Mouse (Mus musculus) hindbrain, embryonic 10.5 days (tissue): ENCODE measurements around the gene Sfswap. TPM values are rescaled to one million over a fixed set of nuclear protein-coding genes. Genes with fewer than 3 reads are reported as not detected.

Source experiments
- DNase-seq: peaks from one replicate; pipeline ENCODE4 v3.0.0-alpha.2; 2017; ENCODE audit warnings: low spot score
- H3K27ac ChIP-seq: fragments of 300-500 bp; sonication (generic); 2 replicates; pipeline ENCODE4 v1.5.1; 2016; ENCODE audit warnings: mild to moderate bottlenecking, moderate library complexity
- H3K27me3 ChIP-seq: fragments of 300-500 bp; sonication (generic); 2 replicates; pipeline ENCODE4 v1.6.1; 2016; ENCODE audit warnings: mild to moderate bottlenecking; ENCODE audit not compliant: poor library complexity, insufficient read depth, severe bottlenecking
- H3K36me3 ChIP-seq: fragments of 300-500 bp; sonication (generic); 2 replicates; pipeline ENCODE4 v1.6.1; 2016; ENCODE audit warnings: mild to moderate bottlenecking, moderate library complexity
- H3K4me1 ChIP-seq: fragments of 300-500 bp; sonication (generic); replicated peaks from 2 replicates; pipeline ENCODE4 v1.6.1; 2016; ENCODE audit warnings: mild to moderate bottlenecking
- H3K4me3 ChIP-seq: fragments of 300-500 bp; sonication (generic); 2 replicates; pipeline ENCODE4 v1.5.1; 2016; ENCODE audit warnings: mild to moderate bottlenecking, moderate library complexity
- H3K9me3 ChIP-seq: fragments of 300-500 bp; sonication (generic); 2 replicates; pipeline ENCODE4 v1.6.1; 2016; ENCODE audit warnings: mild to moderate bottlenecking, moderate library complexity
- WGBS: fragments of 180-500 bp; shearing (Covaris S2); methylation state at CpG from one replicate; pipeline ENCODE4 v1.1.7; 2016; 5-methylcytosine and 5-hydroxymethylcytosine counted together
- polyA plus RNA-seq: library from polyadenylated mRNA; unstranded; fragments of >200 nt; fragmentation: Nextera tagmentation; extraction: Ambion mirVana; gene quantifications from 2 replicates; pipeline ENCODE4 v1.2.1, GENCODE M21; 2016

The Sfswap gene
- polyA plus RNA-seq, 1 experiment from 2014 or later, result 46.3 TPM

DNA sequence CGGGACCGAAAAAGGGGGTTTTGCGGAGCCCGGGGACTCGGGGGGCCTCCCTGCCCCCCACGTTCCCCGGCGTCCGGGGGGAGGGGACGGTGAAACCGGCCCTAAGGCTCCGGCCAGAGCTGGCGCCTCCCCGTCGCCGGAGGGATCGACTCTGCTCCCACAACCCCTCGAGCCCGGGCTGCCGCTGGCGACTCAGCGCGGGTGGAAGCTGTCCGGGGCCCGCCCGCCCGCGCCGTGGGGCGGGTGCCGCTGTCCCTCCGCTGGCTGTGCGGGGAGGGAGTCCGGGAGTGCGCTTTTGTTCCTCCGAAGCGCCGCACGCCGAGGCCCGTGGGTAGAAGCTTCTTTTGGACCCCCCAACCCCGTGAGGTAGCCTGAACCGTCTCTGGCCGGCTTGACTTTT lies 650 bp downstream of the Sfswap start:
- Histone ChIP-seq H3K9me3 (no peaks in the 10 kb centered on the region), H3K4me1 (peaks cover 21% of the 10 kb centered on the region), H3K36me3 (peaks cover 37% of the 10 kb centered on the region), H3K27me3 (no peaks in the 10 kb centered on the region), H3K4me3 (peak overlapping the region; percentile 93), H3K27ac (peak overlapping the region; percentile 96)
- under 1% methylated on average over 44 of the region's 44 CpGs for WGBS
- peak; percentile 16 for DNase-seq

DNA sequence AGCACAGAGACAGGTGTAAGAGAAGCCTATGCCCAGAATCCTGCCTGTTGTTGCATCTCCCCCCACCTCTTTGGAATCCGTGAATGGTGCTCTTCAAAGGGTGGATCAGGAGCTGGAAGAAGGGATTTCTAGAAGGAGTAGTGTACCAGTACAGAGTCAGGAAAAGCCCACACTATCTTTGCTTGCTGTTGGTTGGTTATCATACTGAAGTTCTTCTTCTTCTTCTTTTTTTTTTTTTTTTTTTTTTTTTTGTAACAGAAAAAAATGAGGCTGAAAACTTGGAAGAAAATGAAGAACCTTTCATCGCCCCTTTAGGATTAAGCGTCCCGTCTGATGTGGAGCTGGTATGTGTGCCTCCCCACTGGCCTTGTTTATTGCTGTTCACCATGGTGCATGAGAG lies 5.9 kb downstream of the Sfswap start:
- Histone ChIP-seq H3K9me3 (no peaks in the 10 kb centered on the region), H3K27ac (no peak overlapping the region), H3K36me3 (peaks cover 88% of the 10 kb centered on the region), H3K27me3 (no peaks in the 10 kb centered on the region), H3K4me3 (no peak overlapping the region), H3K4me1 (peaks cover 14% of the 10 kb centered on the region)
- WGBS, result 96% methylated on average over 4 of the region's 4 CpGs
- no peak for DNase-seq

DNA sequence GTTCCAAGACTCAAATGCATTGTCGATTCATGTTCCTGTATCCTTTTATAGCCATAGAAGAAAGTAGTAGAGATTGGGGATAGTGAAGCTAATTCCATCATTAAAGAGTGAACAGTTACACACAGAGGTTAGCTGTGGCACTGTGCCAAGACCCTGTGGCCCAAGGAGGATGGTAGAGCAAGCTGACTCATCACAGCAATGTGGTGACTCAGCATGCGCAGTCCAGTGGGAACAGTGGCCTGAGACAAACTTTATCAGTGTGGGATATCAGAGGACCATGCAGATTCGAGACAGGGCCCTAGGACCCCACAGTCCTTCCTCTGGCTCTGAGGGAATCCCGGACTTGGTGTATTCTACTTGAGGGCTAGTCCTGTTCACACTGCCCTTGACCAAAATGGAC lies 17.2 kb downstream of the Sfswap start:
- H3K36me3 ChIP-seq, result peaks cover 100% of the 10 kb centered on the region
- DNase-seq, result no peak
- no peak overlapping the region for H3K27ac ChIP-seq
- no peaks in the 10 kb centered on the region for H3K9me3 ChIP-seq
- H3K4me3 ChIP-seq, result no peak overlapping the region
- WGBS, result 92% methylated on average over 4 of the region's 4 CpGs
- no peaks in the 10 kb centered on the region for H3K27me3 ChIP-seq
- no peaks in the 10 kb centered on the region for H3K4me1 ChIP-seq

DNA sequence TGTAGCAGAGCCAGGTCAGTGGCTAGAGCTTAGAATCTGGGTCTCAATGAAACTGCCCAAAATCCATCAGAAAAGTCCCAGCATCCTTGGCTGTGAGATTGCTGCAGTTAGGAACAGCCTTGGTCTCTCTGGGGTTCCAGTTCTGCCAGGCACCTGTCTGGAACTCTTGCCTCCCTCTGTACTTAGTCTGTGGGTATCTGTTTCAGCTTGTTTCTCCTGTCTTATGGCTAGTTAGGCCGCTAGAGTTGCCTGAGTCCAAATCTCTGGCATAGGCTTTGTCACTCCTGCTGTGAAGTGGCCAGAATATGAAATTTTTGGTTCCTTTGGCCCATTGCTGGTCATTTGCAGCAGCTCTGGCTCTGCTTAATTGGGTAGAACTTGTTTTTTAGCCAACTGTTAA lies 17.8 kb downstream of the Sfswap start:
- H3K36me3 ChIP-seq, result peaks cover 100% of the 10 kb centered on the region
- 91% methylated on average over 1 of the region's 1 CpGs for WGBS

DNA sequence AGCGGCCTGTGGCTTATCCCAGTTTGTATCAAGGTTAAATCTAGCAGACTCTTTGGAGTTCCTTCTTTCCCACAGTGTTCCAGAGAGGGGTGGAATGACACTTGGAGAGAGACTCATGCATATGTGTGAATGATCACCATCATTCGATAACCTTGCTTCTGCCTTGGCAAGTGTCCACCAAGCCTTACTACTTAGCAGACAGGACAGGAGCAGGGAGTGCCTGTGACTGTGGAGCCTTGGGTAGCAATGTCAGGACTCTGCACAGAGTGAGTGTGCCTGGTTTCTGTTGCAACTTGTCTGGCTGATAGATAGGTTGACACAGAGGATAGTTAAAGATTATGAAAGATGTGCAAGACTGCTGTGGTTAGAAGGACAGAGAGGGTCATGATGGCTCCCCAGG lies 18.6 kb downstream of the Sfswap start:
- Histone ChIP-seq H3K36me3 (peaks cover 100% of the 10 kb centered on the region), H3K27ac (no peak overlapping the region), H3K4me1 (no peaks in the 10 kb centered on the region), H3K4me3 (no peak overlapping the region), H3K9me3 (no peaks in the 10 kb centered on the region), H3K27me3 (no peaks in the 10 kb centered on the region)
- 100% methylated on average over 2 of the region's 2 CpGs for WGBS
- DNase-seq, result no peak

More for the DNA sequence above, 17.8 kb downstream of the Sfswap start:
- no peak overlapping the region for H3K27ac ChIP-seq
- no peaks in the 10 kb centered on the region for H3K4me1 ChIP-seq
- H3K4me3 ChIP-seq, result no peak overlapping the region
- no peak for DNase-seq
- no peaks in the 10 kb centered on the region for H3K9me3 ChIP-seq
- H3K27me3 ChIP-seq, result no peaks in the 10 kb centered on the region

DNA sequence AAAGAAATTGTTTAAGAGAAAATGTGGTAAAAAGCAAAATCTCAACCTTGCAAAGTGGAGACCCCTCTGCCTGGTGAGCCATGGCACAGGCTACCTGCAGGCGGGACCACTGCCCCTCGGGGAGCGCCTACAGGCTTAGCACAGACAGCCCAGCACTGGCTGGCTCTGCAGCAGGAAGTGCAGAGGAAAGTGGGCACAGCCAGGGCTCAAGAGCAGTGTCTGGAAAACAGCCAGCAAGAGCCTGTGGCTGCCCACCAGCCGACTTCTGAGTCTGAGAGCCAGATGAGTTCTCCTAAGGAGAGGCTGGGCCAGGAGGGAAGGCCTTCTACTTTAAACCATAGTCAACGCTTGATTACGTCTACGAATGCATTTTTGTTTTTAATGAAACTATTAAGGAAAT lies 20.5 kb downstream of the Sfswap start:
- peaks cover 100% of the 10 kb centered on the region for H3K36me3 ChIP-seq
- no peak for DNase-seq

DNA sequence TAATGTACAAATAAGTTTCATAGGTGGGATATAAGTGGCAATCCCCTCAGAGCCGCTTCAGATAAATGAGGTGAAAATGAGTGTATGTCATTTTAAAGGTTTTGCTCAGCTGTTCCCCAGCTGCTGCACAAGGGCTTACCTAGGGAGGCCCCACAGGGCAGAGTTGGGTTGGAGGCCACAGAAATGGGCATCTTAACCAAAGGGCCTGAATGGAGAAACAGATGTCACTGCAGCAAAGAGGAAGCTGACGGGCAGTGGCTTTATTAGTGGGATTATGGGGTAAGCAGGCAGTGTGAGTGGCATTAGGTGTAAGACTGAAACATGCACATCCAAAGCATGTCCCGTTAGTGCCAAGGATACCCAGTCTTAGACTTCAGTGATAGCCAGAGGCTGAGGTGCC lies 20.9 kb downstream of the Sfswap start:
- DNase-seq, result no peak
- H3K36me3 ChIP-seq, result peaks cover 100% of the 10 kb centered on the region

More for the DNA sequence above, 20.5 kb downstream of the Sfswap start:
- Histone ChIP-seq H3K4me1 (no peaks in the 10 kb centered on the region), H3K4me3 (no peak overlapping the region), H3K27ac (no peak overlapping the region), H3K9me3 (no peaks in the 10 kb centered on the region), H3K27me3 (no peaks in the 10 kb centered on the region)
- 91% methylated on average over 7 of the region's 7 CpGs for WGBS

DNA sequence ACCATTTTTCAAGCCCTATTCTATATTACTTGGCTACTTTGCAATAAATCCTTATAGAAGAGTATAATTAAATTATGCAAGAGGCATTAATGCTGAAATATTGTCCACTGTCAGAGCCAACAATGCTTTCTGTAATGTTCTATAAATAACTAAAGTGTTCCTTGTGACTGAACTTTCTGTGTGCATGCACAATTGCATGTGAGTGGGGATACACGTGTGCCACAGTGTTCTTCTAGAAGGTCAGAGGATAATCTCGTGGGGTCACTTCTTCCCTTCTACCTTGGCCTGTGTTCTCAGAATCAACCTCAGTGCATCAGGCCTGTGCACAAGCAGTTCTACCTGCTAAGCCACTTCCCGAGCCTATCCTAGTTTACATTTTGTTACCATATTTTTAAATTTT lies 22.1 kb downstream of the Sfswap start:
- DNase-seq, result no peak
- Histone ChIP-seq H3K4me1 (no peaks in the 10 kb centered on the region), H3K9me3 (no peaks in the 10 kb centered on the region), H3K27me3 (no peaks in the 10 kb centered on the region), H3K36me3 (peaks cover 100% of the 10 kb centered on the region), H3K27ac (no peak overlapping the region), H3K4me3 (no peak overlapping the region)
- 90% methylated on average over 3 of the region's 3 CpGs for WGBS

More for the DNA sequence above, 20.9 kb downstream of the Sfswap start:
- no peak overlapping the region for H3K4me3 ChIP-seq
- 92% methylated on average over 3 of the region's 3 CpGs for WGBS
- no peaks in the 10 kb centered on the region for H3K27me3 ChIP-seq
- no peak overlapping the region for H3K27ac ChIP-seq
- H3K9me3 ChIP-seq, result no peaks in the 10 kb centered on the region
- H3K4me1 ChIP-seq, result no peaks in the 10 kb centered on the region

DNA sequence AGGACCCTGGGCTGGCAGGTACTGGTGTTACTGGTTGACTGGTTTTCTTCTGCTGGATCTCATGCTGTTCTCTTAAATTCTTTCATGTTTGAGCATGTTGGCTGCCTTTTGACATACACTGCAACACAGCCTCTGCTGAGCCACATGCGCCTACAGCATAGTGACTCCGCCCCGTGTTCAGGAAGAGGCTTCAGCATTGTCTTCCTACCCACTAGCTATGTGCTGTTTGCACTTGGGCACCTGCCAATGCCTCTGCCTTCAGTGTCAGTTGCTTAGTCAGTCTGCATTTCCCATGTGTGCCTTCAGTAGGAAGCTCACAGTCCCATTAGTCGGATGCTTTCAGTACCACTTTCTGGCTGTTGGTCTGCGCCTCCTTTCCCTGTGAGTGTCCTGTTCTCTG lies 23.7 kb downstream of the Sfswap start:
- H3K36me3 ChIP-seq, result peaks cover 100% of the 10 kb centered on the region
- H3K27ac ChIP-seq, result no peak overlapping the region
- H3K9me3 ChIP-seq, result no peaks in the 10 kb centered on the region
- no peaks in the 10 kb centered on the region for H3K4me1 ChIP-seq
- H3K27me3 ChIP-seq, result no peaks in the 10 kb centered on the region
- H3K4me3 ChIP-seq, result no peak overlapping the region
- no peak for DNase-seq
- WGBS, result 94% methylated on average over 5 of the region's 5 CpGs

DNA sequence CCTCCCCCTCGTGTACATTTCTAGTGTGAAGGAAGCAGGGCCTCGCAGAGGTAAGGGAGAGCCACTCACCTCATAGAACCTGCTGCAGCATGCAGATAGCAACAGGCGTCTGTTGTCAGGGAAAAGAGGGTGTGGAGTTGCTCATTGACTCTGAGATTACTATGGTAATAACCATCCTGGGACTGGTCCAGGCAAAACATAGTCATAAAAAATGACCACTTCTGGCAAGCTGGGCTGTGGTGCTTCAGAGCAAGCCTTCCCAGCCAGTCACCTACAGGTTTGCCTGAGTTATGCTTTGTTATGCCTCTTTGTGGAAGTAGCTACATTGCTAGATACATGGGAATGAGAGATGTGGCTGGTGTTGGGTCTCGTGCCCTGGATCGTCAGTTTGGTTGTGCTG lies 26.1 kb downstream of the Sfswap start:
- no peak overlapping the region for H3K4me3 ChIP-seq
- H3K27ac ChIP-seq, result no peak overlapping the region
- whole genome bisulfite sequencing, result 87% methylated on average over 5 of the region's 5 CpGs
- peaks cover 99% of the 10 kb centered on the region for H3K36me3 ChIP-seq
- no peaks in the 10 kb centered on the region for H3K4me1 ChIP-seq
- H3K9me3 ChIP-seq, result no peaks in the 10 kb centered on the region
- no peak for DNase-seq
- H3K27me3 ChIP-seq, result no peaks in the 10 kb centered on the region

DNA sequence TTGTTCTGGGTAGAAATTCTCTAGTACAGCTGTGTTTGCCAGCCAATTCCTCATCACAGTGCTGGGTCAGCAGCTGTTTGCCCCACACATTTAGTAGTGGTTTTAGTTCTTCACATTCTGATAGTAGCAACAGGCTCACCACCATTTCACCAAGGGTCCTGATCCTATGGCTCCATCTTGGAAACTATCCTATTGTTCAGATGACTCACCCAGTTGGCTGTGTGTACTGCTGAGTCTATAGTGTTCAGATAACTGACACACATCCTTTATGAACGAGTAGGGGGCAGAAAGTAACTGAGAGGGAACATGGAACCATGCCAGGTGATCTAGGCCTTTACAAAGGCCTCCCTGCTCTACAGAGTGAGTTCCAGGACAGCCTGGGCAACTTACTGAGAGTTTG lies 28.6 kb downstream of the Sfswap start:
- Histone ChIP-seq H3K4me3 (no peak overlapping the region), H3K27me3 (no peaks in the 10 kb centered on the region), H3K27ac (no peak overlapping the region), H3K9me3 (no peaks in the 10 kb centered on the region), H3K36me3 (peaks cover 99% of the 10 kb centered on the region), H3K4me1 (no peaks in the 10 kb centered on the region)
- WGBS, result 76% methylated on average over 1 of the region's 1 CpGs
- DNase-seq, result no peak

DNA sequence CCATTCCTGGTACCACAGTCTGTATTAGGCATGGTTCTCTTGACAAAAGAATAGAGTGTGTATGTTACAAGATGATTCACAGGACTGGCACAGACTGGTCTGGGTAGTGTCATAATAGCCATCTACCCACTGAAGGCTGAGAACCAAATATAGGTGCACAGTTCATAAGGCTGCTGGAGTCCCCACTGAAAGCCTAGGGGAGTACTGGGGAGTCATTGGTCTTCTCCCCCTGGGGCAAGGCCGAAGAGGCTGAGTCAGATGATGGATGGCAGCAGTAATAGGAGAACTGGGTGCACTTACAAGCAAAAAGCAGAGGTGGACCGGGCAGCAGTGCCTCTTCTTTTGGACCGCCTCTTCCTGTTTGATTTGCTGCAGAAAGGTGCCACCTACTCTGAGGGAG lies 32.7 kb downstream of the Sfswap start:
- H3K27me3 ChIP-seq, result no peaks in the 10 kb centered on the region
- no peaks in the 10 kb centered on the region; the same call in 1 of the 2 replicates for H3K9me3 ChIP-seq
- no peak overlapping the region for H3K27ac ChIP-seq
- no peaks in the 10 kb centered on the region for H3K4me1 ChIP-seq
- 85% methylated on average over 3 of the region's 3 CpGs for WGBS
- H3K36me3 ChIP-seq, result peaks cover 90% of the 10 kb centered on the region
- no peak overlapping the region for H3K4me3 ChIP-seq
- no peak for DNase-seq

DNA sequence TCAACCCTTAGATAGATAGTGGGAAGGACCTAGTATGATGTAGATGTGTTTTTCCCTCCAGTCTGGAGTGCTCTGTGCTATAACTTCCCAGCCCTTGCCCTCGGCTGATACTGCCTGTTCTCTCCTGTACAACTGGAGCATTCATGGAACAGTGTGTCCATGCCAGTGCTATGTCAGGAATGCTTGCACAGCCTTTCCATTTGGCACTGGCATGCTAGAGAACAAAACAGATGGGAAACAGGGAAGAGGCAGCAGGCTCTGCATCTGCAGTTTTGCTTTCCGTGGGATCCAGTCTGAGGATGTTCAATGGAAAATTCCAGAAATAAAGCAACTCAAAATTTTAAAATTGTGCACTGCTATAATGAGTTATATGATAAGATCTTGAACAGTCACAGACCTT lies 33.5 kb downstream of the Sfswap start:
- H3K4me3 ChIP-seq, result no peak overlapping the region
- WGBS, result 91% methylated on average over 2 of the region's 2 CpGs
- no peaks in the 10 kb centered on the region; the same call in 1 of the 2 replicates for H3K9me3 ChIP-seq
- peaks cover 90% of the 10 kb centered on the region for H3K36me3 ChIP-seq
- no peak overlapping the region for H3K27ac ChIP-seq
- no peaks in the 10 kb centered on the region for H3K4me1 ChIP-seq
- no peaks in the 10 kb centered on the region for H3K27me3 ChIP-seq
- DNase-seq, result no peak

DNA sequence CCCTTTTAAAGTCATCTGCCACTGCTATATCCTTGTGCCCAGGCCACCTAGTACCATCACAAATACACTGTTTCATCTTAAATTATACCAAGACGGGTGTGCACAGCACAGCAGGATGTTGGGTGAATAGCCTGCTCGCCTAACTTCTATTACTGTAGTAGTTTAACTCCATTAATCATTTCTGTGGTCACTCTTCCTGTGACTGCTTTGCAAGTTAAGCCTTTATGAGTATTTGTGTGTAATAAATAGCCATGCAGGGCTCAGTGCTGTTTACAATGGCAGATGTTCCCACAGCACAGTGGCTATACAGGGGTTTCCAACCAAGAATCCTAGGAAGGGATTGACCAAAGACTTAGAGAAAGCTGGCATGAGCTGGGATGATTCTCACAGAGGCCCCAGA lies 34.0 kb downstream of the Sfswap start:
- H3K4me3 ChIP-seq, result no peak overlapping the region

More for the DNA sequence above, 34.0 kb downstream of the Sfswap start:
- DNase-seq, result no peak
- Histone ChIP-seq H3K36me3 (peaks cover 90% of the 10 kb centered on the region), H3K9me3 (no peaks in the 10 kb centered on the region; the same call in 1 of the 2 replicates), H3K4me1 (no peaks in the 10 kb centered on the region), H3K27ac (no peak overlapping the region), H3K27me3 (no peaks in the 10 kb centered on the region)
- 94% methylated on average over 2 of the region's 2 CpGs for WGBS
